Mouse (Mus musculus): Measurements from ENCODE around the gene Milr1.
"Not testable (repeated sequence)": the region's sequence is repeated elsewhere in the genome, so short reads cannot be mapped to it uniquely, and the experiment has no call there.

The Milr1 gene

DNA sequence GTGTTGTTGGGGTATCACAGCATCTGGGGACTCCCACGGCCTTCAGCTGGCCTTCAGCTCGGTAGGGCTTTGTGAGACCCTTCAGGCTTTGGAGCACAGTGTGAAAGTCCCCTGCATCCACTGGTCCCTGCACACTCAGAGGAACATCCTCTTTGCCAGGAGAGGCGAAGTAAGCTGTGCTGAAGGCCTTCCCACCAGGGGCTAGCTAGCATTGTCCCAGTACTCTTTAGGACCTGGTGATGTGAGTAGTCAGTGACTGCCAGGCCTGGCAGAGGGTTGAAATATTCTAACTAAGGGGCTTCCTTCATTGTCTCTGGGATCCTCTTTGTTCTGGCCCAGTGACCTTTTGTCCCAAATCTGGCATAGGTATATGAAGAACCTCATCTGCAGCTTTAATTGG lies 14.4 kb upstream of the Milr1 start:
- DNase-seq, result no peak

DNA sequence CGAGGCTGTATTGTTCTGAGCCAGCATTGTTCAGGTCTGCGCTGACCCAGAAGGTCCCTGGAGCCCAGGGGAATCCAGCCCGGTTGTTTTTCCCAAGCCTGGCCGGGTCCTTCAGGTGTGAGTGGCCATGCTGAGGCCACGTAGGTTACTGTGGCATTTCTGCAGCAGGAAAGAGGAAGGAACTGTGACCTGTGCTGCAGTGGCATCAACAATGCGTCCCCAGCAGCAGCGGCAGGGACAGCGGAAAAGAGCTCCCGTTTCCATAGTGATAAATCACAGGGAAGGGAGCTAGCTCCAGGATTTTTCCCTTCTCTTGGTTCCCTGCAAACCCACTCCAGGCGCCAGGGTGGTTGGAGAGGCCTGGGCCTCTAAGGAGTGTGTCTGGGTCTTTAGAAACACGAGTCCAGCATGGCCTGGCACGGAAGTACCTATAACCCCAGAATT lies 13.8 kb upstream of the Milr1 start:
- no peak for DNase-seq

DNA sequence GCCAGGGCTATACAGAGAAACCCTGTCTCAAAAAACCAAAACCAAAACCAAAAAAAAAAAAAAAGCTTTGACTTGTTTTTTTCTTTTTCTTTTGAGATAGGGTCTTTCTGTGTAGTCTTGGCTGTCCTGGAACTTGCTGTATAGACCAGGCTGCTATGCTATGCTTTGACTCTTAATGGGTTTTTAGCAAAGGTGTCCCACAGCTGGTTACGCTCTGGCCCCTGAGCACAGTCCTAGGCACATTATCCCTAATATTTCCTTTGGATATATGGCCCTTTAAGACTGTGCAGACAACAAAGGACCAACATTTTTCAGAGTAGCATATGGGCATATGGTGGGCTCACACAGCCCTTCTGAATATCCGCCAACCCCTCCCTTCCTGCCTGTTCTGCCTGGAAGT lies 11.9 kb upstream of the Milr1 start:
- DNase-seq, result no peak

DNA sequence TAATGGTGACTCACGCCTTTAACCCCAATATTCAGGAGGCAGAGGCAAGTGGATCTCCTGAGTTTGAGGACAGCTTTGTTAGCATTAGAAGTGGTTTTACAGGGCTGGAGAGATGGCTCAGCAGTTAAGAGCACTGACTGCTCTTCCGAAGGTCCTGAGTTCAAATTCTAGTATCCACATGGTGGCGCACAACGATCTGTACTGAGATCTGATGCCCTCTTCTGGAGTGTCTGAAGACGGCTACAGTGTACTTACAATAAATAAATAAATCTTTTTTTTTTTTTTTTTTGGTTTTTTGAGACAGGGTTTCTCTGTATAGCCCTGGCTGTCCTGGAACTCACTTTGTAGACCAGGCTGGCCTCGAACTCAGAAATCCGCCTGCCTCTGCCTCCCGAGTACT lies 10.3 kb upstream of the Milr1 start:
- not testable (repeated sequence) for DNase-seq

DNA sequence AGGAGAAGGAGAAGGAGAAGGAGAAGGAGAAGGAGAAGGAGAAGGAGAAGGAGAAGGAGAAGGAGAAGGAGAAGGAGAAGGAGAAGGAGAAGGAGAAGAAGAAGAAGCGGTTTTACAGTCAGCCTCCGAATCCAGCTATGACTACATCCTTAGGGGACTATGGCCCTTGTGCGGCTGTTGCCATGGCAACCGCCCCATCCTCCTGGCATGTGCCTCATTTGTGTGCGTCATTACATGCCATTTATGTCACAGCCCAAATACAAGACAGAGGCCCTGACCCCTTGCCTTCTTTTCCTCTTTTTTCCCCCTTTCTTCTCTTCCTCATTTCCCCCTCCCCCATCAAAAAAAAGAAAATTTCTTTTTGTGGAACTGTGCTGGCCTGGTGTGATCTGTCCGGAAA lies 9.8 kb upstream of the Milr1 start:
- DNase-seq, result peak in 1 of 2 experiments; percentile 36

DNA sequence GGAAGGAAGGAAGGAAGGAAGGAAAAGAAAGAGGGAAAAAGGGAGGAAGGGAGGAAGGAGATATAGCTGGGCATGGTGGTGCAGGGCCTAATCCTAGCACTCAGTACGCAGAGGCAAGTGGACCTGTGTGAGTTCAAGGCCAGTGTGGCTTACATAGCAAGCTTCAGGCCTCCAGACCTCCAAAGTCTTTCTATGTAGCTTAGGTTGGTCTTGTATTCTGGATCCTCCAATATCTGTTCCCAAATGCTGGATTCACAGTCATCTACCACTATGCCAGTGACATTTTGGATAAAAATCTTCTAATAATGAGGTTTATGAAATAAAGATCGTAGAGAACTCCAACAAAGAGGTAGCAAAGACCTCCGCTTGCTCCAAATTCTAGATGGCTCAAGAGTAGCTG lies 9.2 kb upstream of the Milr1 start:
- no peak for DNase-seq

DNA sequence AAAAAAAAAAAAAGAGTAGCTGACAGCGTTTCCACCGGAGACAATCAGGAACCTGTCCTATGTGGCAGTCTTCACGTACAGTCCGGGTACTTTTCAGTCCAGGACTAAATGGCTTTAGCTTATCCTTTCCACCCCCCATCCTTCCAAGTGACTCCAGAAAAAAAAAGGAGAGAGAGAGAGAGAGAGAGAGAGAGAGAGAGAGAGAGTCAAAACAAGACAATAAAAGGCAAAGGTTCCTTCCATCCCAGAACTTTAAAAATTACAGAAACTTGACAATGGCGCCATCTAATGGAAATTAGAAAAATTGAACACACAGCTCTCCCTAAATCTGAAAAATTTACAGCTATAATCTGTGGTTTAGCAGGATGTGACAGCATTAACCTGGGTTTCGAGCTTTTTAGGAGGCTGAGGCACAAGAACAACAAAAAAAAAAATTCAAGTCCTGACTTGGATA lies 8.6 kb upstream of the Milr1 start:
- no peak for DNase-seq

DNA sequence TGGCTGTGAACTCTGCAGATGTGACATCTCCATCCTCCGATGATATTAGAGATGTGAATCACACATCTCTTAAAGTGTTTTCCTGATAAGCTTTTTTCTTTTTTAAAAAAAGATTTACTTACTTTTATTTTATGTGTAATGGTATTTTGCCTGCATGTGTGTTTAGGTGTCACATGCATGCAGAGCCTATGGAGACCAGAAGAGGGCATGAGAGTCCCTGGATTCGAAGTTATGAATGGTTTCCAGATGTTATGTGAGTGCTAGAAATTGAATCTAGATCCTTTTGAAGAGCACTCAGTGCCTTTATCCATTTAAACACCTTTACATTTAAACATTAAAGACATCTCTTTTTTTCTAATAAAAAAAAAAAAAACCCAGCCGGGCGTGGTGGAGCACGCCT lies 6.1 kb upstream of the Milr1 start:
- DNase-seq, result no peak

DNA sequence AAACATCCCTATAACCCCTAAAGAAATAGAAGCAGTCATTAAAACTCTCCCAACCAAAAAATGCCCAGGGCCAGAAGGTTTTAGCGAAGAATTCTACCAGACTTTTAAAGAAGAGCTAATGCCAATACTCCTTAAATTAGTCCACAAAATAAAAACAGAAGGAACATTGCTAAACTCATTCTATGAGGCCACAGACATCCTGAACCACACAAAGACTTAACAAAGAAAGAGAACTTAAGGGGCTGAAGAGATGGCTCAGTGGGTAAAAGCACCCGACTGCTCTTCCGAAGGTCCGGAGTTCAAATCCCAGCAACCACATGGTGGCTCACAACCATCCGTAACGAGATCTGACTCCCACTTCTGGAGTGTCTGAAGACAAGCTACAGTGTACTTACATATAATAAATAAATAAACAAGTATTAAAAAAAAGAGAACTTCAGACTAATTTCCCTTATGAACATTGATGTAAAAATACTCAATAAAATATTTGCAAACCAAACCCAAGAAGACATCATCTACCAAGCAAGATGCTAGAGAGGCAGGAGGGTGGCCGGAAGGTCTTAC lies 1.4 kb upstream of the Milr1 start:
- DNase-seq, result not testable (repeated sequence)

DNA sequence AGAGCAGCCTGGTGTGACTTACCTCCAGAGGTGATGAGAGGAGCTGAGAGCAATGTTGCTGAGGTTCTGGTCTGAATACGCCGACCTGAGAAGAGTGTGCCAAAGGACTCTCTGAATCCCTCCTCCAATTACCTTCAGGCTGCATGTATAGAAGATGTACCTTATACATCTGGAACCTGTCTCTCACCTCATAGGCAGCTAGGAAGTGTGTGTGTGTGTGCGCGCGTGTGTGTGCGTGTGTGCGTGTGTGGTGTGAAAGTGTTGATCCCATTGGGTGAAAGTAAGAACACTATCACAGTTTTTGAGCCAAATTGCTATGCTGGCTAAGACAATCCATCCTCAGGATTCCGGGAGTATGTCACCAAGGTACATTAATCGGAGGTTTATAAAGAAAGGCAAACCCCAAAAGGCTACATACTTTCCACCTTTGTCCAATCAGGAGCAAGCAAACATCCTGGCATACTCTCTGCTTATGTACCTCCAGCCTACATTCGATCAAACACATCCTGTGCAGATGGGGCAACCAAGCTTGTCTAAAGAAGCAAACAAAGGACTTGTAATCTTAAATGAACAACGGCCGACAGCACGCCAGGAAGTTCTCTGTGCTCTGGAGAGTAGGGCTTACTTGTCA lies 790 bp upstream of the Milr1 start, which contains the start of gene Pecam1:
Gene Pecam1, minus strand, starts transcription at position 508 of the 631 bp plus-strand sequence.
- DNase-seq, result no peak

DNA sequence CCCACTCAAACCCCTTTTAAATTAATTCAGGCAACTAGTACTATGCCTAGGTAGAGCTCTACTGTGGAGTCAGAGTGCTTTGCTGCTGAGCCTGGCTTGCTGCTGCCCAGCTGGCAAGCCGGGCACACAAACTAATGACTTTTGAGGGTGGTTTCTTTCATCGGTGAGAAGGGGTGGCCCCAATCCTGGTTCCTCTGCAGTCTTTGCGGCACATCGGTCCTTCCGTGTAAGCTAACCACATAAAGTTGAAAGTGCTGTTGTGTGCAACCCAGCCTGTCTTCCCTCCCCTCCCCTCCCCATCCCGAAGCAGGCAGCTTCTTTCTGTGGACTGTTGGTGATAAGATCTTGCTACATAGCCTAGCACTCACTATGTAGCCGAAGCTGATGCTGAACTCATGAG lies 1.1 kb downstream of the Milr1 start:
- no peak for DNase-seq

DNA sequence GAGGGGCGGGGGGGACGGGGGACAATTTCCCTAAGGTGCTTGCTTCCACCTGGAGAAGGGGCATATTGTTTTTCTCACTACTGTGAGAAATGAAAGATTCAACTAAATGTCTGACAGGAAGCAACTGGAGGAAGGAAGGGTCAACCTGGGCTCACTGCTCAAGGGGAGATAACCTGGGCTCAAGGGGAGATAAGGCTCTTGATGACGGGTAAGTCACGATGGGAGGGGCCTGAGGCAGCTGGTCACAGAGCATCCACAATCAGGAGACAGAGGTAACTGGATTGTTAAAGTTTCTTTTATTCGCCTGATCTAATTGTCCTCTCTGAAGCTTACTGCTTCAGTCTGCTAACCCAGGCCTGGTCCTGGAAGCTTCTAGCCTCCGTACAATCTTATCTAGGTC lies 2.3 kb downstream of the Milr1 start:
- DNase-seq, result no peak

DNA sequence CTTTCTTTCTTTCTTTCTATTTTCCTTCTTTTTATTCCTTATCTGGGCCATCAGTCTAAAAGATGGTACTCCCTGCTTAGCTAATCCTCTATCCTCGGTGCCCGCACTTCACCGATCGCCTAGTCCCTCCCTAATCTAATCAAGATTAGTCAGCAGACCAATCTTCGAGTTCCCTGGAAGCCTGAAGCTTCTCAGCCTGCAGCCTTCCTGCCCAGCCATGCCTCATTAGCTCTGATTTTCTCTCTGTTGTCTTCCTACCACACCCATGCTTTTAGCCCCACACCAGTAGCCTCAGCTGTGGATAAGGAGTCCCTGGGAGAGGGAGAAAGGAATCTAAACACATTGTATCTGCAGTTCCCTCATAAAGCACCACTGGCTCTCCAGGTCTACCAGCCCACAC lies 4.6 kb downstream of the Milr1 start:
- DNase-seq, result no peak

DNA sequence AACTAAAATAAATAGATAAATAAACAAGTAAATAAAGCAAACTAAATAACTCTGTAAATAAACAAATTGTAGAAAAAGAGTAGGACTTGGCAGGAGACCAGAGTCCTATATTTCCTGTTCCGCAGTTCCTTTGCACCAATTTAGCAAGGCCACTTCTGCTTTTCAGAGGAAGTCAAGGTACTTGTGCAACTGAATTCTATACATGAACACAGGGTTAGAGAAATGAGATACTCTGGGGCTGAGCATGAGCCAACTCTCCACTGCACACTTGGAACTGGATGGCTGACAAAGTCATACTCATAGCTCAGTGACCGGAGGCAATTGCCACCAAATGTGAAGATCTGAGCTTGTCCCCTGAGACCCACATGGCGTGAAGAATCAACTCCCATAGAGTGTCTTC lies 8.0 kb downstream of the Milr1 start:
- DNase-seq, result no peak

DNA sequence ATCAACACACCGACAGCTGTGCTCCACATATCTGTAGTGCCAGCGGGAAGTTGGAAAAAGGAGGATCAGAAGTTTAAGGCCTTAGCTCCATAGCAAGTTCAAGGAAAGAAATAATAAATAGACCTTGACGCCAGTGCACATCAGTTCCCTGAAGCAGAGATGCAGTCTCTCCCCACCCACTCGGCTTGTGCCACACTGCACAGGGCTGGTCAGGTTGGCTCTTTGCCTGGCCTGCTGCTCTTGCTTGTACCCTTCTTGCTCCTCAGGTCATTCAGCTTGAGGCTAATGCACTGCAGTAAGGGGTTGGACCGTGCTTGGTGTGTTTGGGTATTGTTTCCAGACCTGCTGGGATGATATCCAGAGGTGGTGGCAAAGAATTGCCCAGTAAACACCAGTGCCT lies 9.5 kb downstream of the Milr1 start:
- DNase-seq, result peak in 1 of 2 experiments; percentile 42

DNA sequence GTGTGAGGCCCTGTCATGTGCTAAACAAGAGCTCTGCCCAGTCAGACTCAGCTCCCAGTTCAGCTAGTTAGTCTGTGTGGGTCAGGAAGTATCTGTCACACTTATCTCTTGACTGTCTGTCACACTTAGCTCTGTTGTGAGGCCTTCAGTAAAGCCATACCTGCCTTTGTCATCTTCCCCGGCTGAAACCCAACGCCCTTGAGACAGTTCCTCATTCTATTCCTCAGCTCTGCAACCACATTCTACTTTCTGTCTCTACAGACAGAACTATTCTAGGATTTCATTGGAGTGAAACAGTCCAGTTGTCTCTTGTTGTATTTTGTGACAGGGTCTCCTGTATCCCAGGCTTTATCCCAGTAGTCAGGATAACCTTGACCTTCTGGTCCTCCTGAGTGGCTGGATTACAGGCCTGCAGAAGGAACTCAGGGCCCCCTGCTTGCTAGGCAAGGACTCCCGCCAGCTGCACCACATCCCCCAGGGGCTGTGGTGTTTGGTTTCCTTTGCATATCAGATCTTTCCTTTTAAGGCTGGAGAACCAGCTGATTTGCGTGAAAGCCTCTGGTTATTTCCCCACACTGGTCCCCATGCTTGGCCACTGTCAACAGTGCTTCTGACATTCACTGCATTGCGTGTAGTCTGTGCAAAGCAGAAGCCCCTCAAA lies 11.2 kb downstream of the Milr1 start:
- no peak for DNase-seq

DNA sequence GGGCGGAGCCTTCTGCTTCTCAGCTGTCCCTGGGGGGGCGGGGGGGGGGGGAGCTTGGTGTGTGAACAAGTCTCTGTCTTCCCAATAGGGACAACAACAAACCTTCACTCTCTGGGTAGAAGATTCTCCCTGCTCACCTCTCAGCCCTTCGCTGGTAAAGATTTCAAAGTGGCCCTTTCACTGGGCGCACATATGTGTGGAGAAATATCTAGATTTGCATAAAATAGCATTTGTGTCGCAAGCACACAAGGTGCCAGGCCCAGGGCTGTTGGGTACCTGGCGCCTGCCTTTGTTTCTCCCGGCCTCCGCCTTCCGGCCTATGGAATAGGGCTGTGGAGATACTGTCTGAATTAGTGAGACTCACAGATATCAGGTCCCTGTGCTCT lies 11.8 kb downstream of the Milr1 start:
- DNase-seq, result no peak

DNA sequence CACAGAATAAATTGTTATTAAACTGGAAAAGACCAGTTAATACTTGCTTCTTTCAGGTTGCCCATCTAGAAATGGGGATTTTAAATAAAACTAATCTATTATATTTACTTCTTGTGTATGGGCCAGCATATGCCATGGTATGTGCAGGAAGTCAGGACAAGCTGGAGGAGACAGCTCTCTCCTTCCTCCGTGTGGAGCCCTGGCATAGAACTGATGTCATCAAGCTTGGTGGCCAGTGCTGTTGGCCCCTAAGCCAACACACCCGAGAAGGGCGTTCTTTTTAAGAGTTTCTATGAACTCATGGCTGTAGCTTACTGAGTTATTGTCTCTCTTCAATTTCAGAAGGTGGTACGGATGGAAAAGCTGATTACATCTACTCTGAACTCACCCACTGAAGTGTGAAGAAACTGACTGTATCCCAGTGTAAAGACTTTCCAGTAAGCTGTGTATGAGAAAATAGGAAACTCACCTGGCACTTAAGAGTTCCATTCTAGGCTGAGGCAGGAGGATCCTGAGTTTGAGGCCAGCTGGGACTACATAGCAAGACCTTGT lies 15.7 kb downstream of the Milr1 start:
- no peak for DNase-seq

DNA sequence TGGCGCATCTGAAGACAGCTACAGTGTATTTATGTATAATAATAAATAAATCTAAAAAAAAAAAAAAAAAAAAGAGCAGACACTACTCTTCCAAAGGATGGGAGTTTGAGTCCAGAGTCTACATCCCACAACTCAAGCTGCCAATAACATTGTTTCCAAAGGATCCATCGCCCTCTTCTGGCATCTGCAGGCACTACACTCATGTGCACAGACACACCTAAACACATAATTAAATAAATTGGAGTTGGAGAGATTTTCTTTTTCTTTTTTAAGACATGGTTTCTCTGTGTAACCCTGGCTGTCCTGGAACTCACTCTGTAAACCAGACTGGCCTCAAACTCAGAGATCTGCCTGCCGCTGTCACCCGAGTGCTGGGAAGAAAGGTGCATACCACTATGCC lies 16.5 kb downstream of the Milr1 start:
- DNase-seq, result no peak

DNA sequence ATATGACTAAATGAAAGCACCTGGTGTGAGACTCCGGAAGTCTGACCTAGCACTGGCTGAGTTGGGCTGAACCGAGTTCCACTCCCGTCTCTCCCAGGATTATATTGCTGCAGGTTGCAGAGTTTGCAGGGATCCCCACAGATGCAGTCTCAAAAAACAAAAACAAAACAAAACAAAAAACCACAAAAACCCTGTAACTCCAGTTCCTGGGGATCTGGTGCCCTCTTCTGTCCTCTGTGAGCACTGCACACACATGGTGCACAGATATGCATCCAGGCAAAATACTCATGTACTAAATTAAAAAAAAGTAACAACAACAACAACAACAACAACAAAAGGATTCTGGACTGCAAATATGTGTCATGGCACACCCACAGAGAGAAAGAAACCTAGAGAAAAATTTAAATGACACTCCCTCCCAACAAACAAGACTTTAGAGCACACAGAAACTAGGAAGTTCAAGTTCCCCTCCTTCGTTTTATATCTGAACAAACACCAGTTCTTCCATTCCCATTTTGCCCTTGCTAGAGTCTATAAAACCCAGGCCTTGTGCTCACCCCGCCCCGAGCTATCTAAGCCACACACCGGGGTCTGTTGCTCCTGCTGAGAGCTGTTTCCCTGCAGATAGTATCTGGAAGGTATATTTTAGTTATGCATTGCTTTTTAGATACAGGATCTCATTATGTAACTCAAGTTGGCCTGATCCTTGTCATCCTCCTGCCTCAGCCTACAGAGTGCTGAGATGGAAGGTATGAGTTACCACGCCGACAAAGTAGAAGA lies 19.4 kb downstream of the Milr1 start:
- no peak for DNase-seq

DNA sequence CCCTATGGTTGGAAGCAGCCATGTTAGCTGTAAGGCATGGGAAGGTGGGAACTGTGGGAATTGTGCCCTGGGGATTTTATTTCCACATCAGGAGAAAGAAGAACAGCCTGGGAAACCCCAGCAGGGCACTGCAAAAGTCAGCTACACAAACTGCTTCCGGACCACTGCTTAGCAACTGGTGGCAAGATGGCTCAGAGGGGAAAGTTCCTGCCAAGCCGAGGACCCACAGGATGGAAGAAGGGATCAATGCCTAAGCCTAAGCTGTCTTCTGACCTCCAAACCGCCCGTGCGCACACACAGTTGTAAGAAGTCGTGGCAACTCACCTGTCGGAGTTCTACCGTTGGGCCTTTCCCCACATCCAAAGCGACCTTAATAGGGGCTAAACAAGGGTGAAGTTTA lies 22.0 kb downstream of the Milr1 start:
- no peak for DNase-seq

DNA sequence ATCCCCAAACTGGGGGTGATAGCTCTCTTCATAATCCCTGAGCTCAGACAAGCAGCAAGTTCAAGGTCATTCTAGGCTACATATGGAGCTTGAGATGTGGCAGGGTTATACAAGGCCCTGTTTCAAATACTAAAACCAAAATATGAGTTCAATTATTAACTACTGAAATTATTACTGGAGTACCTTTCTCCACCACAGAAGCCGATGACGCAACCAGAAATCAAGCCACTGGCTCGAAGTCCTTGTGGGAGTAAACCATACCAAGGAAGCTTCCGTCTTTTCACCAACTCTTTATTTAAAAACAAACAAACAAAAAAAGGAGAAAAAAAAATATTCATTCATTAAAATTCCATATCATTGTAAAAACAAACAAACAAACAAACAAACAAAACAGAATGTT lies 25.9 kb downstream of the Milr1 start:
- DNase-seq, result no peak

DNA sequence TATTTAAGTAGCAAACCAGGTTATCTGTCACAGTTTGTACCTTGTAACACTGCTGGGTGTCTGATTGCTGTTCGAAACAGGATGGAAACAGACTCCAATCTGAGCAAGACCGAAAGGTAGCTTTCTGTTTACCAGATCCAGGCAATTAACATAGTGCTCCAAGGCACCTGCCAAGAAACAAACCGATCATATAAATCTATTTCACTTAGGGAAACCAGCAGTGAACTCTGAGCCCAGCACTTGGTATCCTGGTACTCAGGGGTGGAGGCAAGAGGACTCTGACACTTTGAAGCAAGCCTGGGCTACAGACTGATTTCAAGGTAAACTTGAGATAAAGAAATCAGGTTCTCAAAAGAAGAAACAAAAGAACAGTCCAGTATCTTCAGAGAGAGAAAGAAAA lies 26.4 kb downstream of the Milr1 start:
- no peak for DNase-seq

All from cerebellum, postnatal 25 days (tissue).